Mouse (Mus musculus) kidney, postnatal 36 days (tissue): ENCODE data around the gene Hdac8.
A peak's percentile ranks its signal among the peaks of the same experiment; 100 is the strongest.

ENCODE experiments used
- DNase-seq, 2 experiments: peaks; one replicate each; pipeline ENCODE4 v3.0.0; 2021 to 2022; ENCODE audit warnings: mixed read lengths in 2 of 2

The Hdac8 gene

DNA sequence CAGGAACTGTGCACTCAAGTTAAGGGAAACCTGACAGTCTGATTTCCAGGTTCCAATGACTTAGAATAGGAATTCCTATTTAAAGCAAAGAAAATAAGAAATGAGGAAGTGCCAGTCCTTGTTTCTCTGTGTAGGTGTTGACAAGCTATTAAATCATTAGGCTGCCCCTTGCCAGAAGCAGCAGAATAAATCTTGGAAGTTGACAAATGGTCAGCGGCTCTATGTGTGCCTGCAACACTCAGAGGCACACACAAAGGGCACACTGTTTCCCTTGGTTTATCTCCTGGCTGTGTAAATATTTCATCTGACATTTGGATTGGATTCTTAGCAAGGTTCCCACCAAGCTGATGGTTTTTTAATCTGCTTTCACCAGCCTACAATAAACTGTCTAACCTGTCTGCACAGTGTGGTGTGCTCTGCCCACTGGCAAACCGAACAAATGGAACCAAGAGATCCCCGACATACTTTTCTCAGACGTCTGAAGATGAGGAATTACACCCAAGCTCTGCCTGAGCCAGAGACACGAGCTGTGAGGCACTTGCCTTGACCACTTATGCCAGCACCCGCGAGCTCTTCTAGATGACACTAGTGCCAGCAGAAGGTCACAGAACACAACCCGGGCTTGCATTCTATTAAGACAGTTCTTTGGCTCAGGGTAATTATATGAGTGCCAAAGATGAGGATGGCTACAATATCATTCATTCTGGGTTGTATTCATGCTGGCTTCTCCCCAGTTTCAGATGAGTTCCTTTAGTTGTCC, 165.6 kb downstream of the Hdac8 start:
- DNase-seq = peak in 1 of 2 experiments; percentile 1

DNA sequence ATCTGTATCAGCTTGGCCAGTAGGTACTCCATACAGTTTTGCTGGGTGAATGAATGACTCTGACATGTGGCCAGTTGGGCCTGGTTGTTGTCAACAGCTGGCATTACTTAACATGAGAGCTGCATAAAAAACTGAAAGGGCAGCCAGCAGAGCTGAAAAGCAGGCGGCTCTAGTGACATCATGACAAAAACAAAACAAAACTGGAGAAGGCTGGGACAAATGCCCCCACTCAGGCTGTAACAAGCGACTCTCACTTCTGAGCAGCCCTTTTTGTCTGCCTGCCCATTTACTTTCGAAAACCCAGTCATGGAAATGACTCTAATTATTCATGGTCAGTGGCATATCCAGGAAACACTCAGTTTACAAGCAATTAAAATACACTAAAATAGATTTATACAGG, 185.5 kb downstream of the Hdac8 start:
- no peak for DNase-seq

GRCm38 (mm10) chrX:102319252-102319651, 185.9 kb downstream of the Hdac8 start:
- no peak for DNase-seq

DNA sequence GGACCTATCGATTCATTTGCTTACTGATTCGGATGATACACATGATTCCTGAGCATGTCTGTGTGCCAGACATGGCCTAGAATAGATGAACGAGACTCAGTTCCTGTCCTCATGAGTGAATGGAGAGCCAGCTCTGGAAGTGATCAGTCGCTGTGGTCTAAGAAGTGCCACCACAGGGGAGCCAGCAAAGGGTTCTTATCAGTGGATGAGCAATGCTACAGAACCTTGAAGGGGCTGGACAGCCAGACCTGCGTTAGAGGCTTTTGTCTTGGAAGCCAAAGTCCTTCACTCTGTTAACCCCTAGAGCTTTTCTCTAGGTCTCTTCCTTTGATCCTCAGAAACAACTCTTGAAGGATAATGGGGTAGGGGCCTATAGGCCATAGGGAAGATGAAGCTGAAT, 186.4 kb downstream of the Hdac8 start:
- no peak for DNase-seq

DNA sequence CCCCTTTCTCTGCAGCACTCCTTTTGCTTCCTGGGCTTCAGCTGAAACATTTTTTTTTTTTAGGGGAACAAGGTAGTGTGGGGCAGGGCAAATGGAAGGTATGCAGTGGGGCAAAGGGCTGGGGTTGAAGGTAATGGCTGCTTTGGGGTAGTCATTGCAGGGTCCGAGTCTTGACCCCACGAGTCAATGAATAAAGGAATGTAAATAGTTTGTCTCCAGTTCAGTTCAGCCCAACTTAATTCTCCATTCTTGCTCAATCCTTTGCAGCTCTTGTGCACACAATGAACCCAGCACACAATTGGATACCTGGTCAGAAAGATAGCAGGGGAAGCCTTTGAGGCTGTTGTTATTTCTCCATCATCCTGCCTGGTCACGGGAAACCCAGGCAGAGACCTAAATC, 194.0 kb downstream of the Hdac8 start:
- DNase-seq = no peak

DNA sequence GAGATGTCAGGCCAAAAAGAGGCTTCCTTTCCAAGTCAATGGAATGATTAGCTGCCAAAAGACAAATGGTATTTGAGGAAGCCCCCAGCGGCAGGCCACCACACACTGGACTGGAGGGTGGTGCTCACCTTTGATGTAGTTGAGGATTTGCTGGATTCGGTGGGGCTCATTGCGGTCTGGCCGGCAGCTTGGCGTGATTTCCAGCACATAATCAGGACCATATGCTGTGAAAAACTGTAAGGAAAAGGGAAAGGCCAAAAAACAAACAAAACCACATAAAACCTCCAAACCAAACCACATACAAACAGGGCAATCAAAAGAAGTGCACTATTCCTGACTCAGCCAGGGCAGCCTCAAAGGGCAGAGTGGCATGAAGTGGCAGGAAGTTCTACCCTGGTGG, 197.6 kb downstream of the Hdac8 start:
- DNase-seq = no peak

- no peak for DNase-seq
Observed at GRCm38 (mm10) chrX:102305806-102306205, 199.4 kb downstream of the Hdac8 start.

GRCm38 (mm10) chrX:102304914-102305313, 200.2 kb downstream of the Hdac8 start:
- DNase-seq = no peak

- no peak for DNase-seq
Observed at GRCm38 (mm10) chrX:102302476-102302875, 202.7 kb downstream of the Hdac8 start.

GRCm38 (mm10) chrX:102284889-102285288, 220.3 kb downstream of the Hdac8 start:
- DNase-seq = no peak

GRCm38 (mm10) chrX:102262620-102263345, 242.4 kb downstream of the Hdac8 start:
- no peak for DNase-seq

DNA sequence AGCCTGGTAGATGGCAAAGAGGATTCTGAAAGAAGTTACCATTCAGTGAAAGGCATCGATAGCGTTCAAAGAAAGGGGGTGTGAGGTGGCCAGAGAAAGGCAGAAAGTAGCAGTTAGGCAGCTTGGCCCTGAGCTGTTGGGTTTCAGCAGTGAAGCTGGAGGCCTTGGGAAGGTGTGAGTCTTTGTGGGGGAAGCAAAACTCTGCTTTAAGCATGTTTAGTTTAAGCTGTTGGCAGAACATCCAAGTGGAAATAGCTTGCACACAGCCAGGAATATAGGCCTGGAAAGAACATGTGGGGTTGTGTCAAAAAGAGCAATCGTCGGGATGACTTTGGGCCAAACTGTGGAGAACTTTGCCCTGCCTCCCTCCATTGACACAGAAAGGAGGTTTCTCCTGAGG, 245.4 kb downstream of the Hdac8 start:
- no peak for DNase-seq

GRCm38 (mm10) chrX:102253892-102254291, 251.3 kb downstream of the Hdac8 start:
- peak in 1 of 2 experiments; percentile 41 for DNase-seq

GRCm38 (mm10) chrX:102251937-102252860, 253.0 kb downstream of the Hdac8 start, which contains the start of gene Cited1:
Cited1 (minus strand) TSS chrX:102252181.
- peak; percentile 32 to 56 for DNase-seq

DNA sequence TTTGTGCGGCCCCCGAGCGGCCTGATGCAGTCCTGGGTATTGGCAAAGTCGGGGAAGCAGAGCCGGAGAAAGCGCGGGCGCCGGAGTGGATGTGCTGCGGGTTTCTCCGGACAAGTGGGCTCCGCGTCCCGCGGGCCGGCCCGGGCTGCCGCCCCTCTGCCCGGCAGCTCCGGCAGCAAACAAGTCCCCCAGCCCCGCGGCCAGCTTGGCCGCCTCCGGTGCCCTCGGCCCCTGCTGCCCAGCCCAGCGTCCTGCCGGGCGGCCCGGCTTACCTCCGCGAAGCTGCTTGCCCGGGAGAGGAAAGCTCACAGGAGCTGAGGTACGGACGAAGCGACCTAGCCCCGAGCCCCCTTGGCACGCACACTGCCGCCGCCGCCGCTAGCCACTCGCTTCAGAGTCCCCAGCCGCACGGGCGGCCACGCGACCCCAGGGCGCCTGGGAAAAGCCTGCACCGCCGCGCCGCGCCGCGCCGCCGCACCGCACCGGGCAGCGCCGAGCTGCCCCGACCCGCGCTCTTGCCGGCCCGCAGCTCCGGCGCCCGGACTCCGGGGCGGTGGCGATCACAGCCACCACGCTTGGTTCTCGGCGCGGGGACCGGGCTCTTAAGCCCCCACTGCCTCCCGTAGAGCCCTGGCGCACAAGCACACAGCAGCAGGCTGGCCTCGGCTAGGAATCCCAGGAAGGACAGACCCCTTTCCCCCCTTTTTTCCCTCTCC, 253.8 kb downstream of the Hdac8 start:
- DNase-seq = peak in 1 of 2 experiments; percentile 31

DNA sequence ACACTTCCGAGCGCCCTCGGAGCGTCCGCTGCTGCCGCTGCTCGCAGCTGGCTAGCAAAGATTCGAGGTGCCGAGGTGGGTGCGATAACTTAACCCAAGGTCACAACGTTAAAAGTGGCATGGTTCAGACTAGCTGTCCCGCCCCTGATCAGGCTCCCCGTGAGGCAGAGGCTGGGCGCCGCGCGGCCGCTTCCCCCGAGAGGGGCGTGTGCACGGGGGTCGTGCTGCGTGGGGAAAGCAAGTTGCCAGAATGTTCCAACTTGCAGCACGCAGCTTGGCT, 254.3 kb downstream of the Hdac8 start:
- DNase-seq = no peak

DNA sequence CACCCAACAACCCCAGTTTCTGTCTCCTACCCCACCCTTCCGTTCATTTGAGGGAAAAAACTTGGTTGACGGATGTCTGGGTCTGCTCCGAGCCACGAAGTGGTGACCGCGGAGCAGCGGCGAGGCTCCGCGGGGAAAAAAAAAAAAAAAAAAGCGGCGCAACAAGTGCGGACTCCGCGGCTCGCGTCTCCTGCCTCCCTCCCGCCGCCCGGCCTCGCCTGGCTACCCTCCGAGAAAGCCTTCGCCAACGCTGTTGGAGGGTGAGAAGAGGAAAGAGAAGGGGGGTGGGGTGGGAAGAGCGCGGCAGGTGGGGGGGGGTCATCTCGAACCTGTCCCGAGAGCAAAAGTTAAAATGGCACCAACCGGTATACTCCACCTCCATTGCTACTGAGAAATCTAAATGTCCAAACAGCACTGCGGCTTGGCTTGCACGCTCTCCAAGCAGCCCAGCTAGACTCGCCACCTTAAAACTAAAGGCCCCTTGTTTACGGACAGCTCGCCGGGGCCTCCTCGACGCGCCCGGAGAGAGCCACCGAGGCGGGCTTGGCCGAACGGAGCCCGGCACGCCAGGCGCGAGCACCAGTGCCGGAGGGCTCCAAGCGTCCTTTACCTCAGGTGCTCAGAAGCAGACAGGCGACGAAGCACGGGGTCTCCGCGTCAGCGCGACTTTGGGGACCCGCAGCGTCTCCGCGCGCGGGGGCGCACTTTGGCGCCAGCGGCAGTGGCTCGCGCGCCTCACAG, 254.8 kb downstream of the Hdac8 start:
- peak in 1 of 2 experiments; percentile 23 for DNase-seq

GRCm38 (mm10) chrX:102244334-102244733, 260.8 kb downstream of the Hdac8 start:
- peak in 1 of 2 experiments; percentile 17 for DNase-seq
